Mouse (Mus musculus): ENCODE data around the gene Dbndd1. TPM values are rescaled to one million over a fixed set of nuclear protein-coding genes. Genes with fewer than 3 reads are reported as not detected.
"Not testable (repeated sequence)": the region's sequence is repeated elsewhere in the genome, so short reads cannot be mapped to it uniquely, and the experiment has no call there.

Gene Dbndd1
- total RNA-seq (2014; rRNA removed): not detected in 2 replicates
- polyA plus RNA-seq (2012; rRNA removed): not detected in 2 replicates

DNA sequence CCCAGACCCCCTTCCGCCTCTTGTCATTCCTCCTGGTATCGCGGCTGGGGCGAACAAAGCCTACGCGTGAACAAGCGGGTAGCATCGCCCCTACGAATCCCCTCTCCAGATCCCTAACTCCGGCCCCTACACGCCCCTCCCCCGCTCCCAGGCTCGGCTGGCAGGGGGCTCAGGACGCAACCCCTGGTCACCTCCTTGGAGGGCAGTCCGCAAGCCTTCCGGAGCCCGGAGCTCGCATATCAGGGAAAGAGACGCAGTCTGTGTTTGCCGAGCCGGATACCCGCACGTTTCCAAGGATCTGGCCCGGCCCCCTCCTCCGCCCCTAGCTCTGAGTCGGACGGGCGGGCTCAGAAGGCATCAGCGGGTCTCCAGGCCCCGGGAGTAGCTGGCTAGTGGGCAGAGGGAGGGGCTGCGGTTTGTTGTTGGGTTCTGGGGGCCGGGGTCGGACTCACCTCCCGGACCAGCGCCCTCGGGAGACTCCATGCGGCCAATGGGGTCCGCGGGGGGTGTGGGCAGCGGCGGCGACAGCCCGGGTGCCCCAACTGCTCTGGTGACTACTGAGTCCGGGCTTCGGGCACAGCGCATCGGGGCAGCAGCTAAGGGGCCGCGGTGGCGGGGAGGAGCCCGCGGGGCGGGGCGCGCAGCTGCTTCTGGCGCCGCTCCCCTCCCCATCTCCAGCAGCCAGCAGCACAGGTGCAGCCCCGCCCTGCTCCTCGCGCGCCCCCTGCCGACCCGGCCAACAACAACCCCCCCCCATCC, at the start of gene Dbndd1:
Dbndd1 (minus strand) TSS at position 683 of the 759 bp plus-strand sequence.
- DNase-seq (ENCODE audit: extremely low read depth, low read depth, low spot score): no peak
- Histone ChIP-seq H3K36me3 (ENCODE audit: control insufficient read depth, insufficient read depth, low read length) (no peaks in the 10 kb centered on the region), H3K79me2 (ENCODE audit: control insufficient read depth, insufficient read depth, low read length) (no peaks in the 10 kb centered on the region), H3K4me3 (ENCODE audit: insufficient read depth, low read depth, low read length) (peak within 1 kb of the TSS; percentile 25; the same call in 1 of the 2 replicates), H3K4me1 (ENCODE audit: control insufficient read depth, insufficient read depth, low read length) (peaks cover 5% of the 10 kb centered on the region), H3K9ac (ENCODE audit: low read depth, low read length) (no peak within 1 kb of the TSS), H3K27me3 (ENCODE audit: control insufficient read depth, insufficient read depth, low read length) (peaks cover 11% of the 10 kb centered on the region; the same call in 1 of the 2 replicates), H3K27ac (replicated peaks; ENCODE audit: insufficient read depth, low read depth, low read length) (no peak within 1 kb of the TSS)
- WGBS: 4% methylated on average over 53 of the region's 63 CpGs
- TF ChIP-seq POLR2A (IDR thresholded peaks at IDR 0.05; ENCODE audit: extremely low read depth, insufficient read depth, low read length) (no peak), CTCF (IDR thresholded peaks at IDR 0.05; ENCODE audit: low read depth, low read length) (no peak)

DNA sequence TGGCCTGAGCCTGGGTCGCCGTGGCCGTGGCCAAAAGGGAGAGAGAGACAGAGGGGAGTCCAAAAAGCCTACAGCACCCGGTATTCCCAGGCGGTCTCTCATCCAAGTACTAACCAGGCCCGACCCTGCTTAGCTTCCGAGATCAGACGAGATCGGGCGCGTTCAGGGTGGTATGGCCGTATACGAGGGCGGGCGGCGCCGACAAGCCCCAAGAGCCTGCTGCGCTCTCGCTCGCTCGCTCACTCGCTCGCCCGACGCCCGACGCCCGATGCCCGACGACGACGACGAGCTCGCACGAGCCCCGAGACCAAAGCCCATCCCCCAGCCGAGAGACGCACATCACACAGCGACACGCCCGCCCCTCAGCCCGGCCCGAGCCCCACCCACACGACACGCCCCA, 49.0 kb upstream of the Dbndd1 start:
- not testable (repeated sequence) for H3K27me3 ChIP-seq (ENCODE audit: control insufficient read depth, insufficient read depth, low read length); H3K9ac ChIP-seq (ENCODE audit: low read depth, low read length); H3K4me1 ChIP-seq (ENCODE audit: control insufficient read depth, insufficient read depth, low read length); H3K79me2 ChIP-seq (ENCODE audit: control insufficient read depth, insufficient read depth, low read length); H3K4me3 ChIP-seq (ENCODE audit: insufficient read depth, low read depth, low read length); DNase-seq (ENCODE audit: extremely low read depth, low read depth, low spot score); H3K36me3 ChIP-seq (ENCODE audit: control insufficient read depth, insufficient read depth, low read length); H3K27ac ChIP-seq (replicated peaks; ENCODE audit: insufficient read depth, low read depth, low read length)
- WGBS: no CpG with 5 or more reads among the region's 45 CpGs

DNA sequence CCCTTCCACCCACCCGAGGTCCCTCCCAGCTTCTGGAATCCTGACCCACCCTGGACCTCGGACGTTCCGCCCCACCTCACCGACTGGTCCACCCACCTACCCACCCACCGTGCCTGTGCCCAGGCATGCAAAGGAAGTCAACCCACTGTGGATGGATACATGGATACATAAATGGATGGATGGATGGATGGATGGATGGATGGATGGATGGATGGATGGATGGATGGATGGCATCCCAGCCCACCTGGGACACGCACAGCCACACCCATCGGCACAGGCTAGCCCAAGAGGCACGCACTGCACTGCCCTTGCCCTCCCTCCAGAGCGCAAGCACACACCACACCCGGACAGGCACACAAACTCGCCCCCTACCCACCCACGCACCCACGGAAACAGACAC, 22.4 kb upstream of the Dbndd1 start:
- not testable (repeated sequence) for H3K27me3 ChIP-seq (ENCODE audit: control insufficient read depth, insufficient read depth, low read length); H3K9ac ChIP-seq (ENCODE audit: low read depth, low read length); H3K79me2 ChIP-seq (ENCODE audit: control insufficient read depth, insufficient read depth, low read length); H3K36me3 ChIP-seq (ENCODE audit: control insufficient read depth, insufficient read depth, low read length); H3K4me1 ChIP-seq (ENCODE audit: control insufficient read depth, insufficient read depth, low read length); H3K4me3 ChIP-seq (ENCODE audit: insufficient read depth, low read depth, low read length); DNase-seq (ENCODE audit: extremely low read depth, low read depth, low spot score); H3K27ac ChIP-seq (replicated peaks; ENCODE audit: insufficient read depth, low read depth, low read length)
- WGBS: 66% methylated on average over 7 of the region's 14 CpGs

DNA sequence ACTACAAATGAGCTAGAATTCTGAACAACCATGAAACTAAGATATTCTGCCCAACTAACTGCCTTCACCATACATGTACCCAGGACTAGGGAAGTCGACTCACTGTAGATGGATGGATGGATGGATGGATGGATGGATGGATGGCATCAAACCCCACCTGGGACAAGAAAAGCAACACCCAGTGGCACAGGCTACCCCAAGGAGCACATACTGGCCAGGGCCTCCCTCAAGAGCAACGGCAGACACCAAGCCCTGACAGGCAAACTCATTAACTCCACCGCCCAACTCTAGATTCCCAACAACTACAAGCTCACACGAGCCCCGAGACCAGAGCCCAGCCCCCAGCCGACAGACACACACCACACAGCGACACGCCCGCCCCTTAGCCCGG, 21.7 kb upstream of the Dbndd1 start:
- 84% methylated on average over 9 of the region's 10 CpGs for WGBS
- H3K4me1 ChIP-seq (ENCODE audit: control insufficient read depth, insufficient read depth, low read length): no peaks in the 10 kb centered on the region
- no peak overlapping the region for H3K4me3 ChIP-seq (ENCODE audit: insufficient read depth, low read depth, low read length)
- no peak overlapping the region for H3K27ac ChIP-seq (replicated peaks; ENCODE audit: insufficient read depth, low read depth, low read length)
- H3K36me3 ChIP-seq (ENCODE audit: control insufficient read depth, insufficient read depth, low read length): peaks cover 4% of the 10 kb centered on the region; the same call in 1 of the 2 replicates
- DNase-seq (ENCODE audit: extremely low read depth, low read depth, low spot score): no peak
- H3K79me2 ChIP-seq (ENCODE audit: control insufficient read depth, insufficient read depth, low read length): no peaks in the 10 kb centered on the region
- TF ChIP-seq POLR2A (IDR thresholded peaks at IDR 0.05; ENCODE audit: extremely low read depth, insufficient read depth, low read length) (no peak), CTCF (IDR thresholded peaks at IDR 0.05; ENCODE audit: low read depth, low read length) (no peak)
- H3K9ac ChIP-seq (ENCODE audit: low read depth, low read length): no peak overlapping the region
- H3K27me3 ChIP-seq (ENCODE audit: control insufficient read depth, insufficient read depth, low read length): no peaks in the 10 kb centered on the region

DNA sequence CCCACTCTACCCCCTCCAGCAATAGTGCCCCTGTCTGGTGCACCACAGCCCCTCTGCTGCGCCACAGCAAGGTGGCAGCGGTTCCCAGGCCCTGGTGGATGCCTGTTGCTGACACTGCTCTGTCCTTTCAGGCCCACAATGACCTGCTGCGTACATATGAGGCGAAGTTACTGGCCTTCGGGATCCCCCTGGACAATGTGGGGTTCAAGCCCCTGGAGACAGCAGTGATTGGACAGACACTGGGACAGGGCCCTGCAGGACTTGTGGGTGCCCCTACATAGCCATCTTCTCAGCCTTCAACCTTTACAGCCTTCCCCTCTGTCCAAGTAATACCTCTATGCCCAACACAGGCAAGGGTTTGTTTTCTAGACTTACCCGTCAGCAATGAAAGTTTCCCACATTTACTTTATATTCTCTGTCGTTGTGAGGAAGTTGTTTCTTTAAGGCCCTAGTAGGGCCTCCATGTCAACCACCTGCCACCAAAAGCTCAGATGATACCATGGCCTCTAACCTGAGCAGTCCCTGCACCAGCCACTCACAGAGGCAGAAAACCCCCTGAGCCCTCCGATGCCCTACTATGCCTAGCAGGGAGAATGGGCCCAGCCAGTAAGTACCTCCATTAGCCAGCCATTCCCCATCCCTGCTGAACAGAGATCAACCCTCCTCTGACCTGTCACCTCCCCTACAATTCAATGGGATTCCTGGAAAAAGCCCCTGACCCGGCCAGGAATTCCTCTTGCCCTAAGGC, 21.2 kb upstream of the Dbndd1 start:
- no peaks in the 10 kb centered on the region for H3K4me1 ChIP-seq (ENCODE audit: control insufficient read depth, insufficient read depth, low read length)
- H3K9ac ChIP-seq (ENCODE audit: low read depth, low read length): no peak overlapping the region
- H3K4me3 ChIP-seq (ENCODE audit: insufficient read depth, low read depth, low read length): no peak overlapping the region
- TF ChIP-seq CTCF (IDR thresholded peaks at IDR 0.05; ENCODE audit: low read depth, low read length) (no peak), POLR2A (IDR thresholded peaks at IDR 0.05; ENCODE audit: extremely low read depth, insufficient read depth, low read length) (no peak)
- no peaks in the 10 kb centered on the region for H3K79me2 ChIP-seq (ENCODE audit: control insufficient read depth, insufficient read depth, low read length)
- no peak for DNase-seq (ENCODE audit: extremely low read depth, low read depth, low spot score)
- peaks cover 4% of the 10 kb centered on the region; the same call in 1 of the 2 replicates for H3K36me3 ChIP-seq (ENCODE audit: control insufficient read depth, insufficient read depth, low read length)
- H3K27me3 ChIP-seq (ENCODE audit: control insufficient read depth, insufficient read depth, low read length): no peaks in the 10 kb centered on the region
- WGBS: 92% methylated on average over 9 of the region's 9 CpGs
- H3K27ac ChIP-seq (replicated peaks; ENCODE audit: insufficient read depth, low read depth, low read length): no peak overlapping the region

All from liver, adult 2 months (tissue).